ENCODE assay signal across 9 mouse cellular contexts in genomic region chr1:167689262-167690137, GRCm38 (mm10). TPM values are rescaled to one million over a fixed set of nuclear protein-coding genes. Genes with fewer than 3 reads are reported as not detected.
A peak's percentile ranks its signal among the peaks of the same experiment; 100 is the strongest.
DNase-seq lines count a peak whose midpoint lies in the region; ATAC-seq lines count a peak whose summit lies in the region.
"Had no signal": no experiment of that assay in that cellular context is flagged by ENCODE, and none has a peak within 500 bp of the region (broad histone marks: within the 10 kb centered on the region; RNA-seq: fewer than 3 reads in every experiment).

No protein-coding gene starts in this region.

- H3K4me3 ChIP-seq in hindbrain, embryonic 11.5 days (ENCODE audit: low read depth, low read length) = peak overlapping the region; percentile 50
- peak overlapping the region; percentile 52 for H3K4me3 ChIP-seq in midbrain, embryonic 12.5 days

- peaks cover 8% of the 10 kb centered on the region for H3K4me1 ChIP-seq in hindbrain, embryonic 11.5 days (replicated peaks; ENCODE audit: control insufficient read depth, insufficient read depth, low read length)
- H3K4me1 ChIP-seq in midbrain, embryonic 12.5 days = peaks cover 26% of the 10 kb centered on the region

- H3K9ac ChIP-seq in hindbrain, embryonic 11.5 days (ENCODE audit: low read depth, low read length) = 0 out of 2 replicates have a peak overlapping the region, but pooled peaks have one; percentile 23
- H3K9ac ChIP-seq in midbrain, embryonic 12.5 days (replicated peaks) = peak overlapping the region; percentile 64; the same call in 1 of the 2 replicates

- peak overlapping the region; percentile 84 for H3K4me2 ChIP-seq in hindbrain, embryonic 11.5 days (replicated peaks; ENCODE audit: low read depth, low read length)
- H3K4me2 ChIP-seq in midbrain, embryonic 12.5 days (replicated peaks) = peak overlapping the region; percentile 72

- H3K9me3 ChIP-seq in hindbrain, embryonic 11.5 days (ENCODE audit: control insufficient read depth, low read length) = no peaks in the 10 kb centered on the region
- peaks cover 3% of the 10 kb centered on the region; the same call in 1 of the 2 replicates for H3K9me3 ChIP-seq in midbrain, embryonic 12.5 days

- peak; percentile 86 for DNase-seq in heart, adult 11 months
- no peak for DNase-seq in heart, adult 18-20 months
- DNase-seq in ZHBTc4 (ENCODE audit: low read depth, low spot score) = peak; percentile 52
- DNase-seq in hindbrain, embryonic 11.5 days (ENCODE audit: low spot score) = peak; percentile 58
- DNase-seq in urinary bladder, postnatal 10 days (ENCODE audit: low spot score) = no peak
- DNase-seq in right cerebral cortex, postnatal 4 days = no peak
- no peak for DNase-seq in layer of hippocampus, adult 18-20 months (ENCODE audit: low spot score in 2 of 2)

- H3K36me3 ChIP-seq in hindbrain, embryonic 11.5 days (ENCODE audit: control insufficient read depth, insufficient read depth, low read length) = no peaks in the 10 kb centered on the region
- H3K36me3 ChIP-seq in midbrain, embryonic 12.5 days = no peaks in the 10 kb centered on the region

- WGBS in hindbrain, embryonic 11.5 days = 1% methylated on average over 36 of the region's 36 CpGs
- under 1% methylated on average over 36 of the region's 36 CpGs for WGBS in midbrain, embryonic 12.5 days

- no peak overlapping the region for H3K27ac ChIP-seq in hindbrain, embryonic 11.5 days (ENCODE audit: low read depth, low read length)
- peak overlapping the region; percentile 70 for H3K27ac ChIP-seq in midbrain, embryonic 12.5 days (replicated peaks)

- peaks cover 67% of the 10 kb centered on the region for H3K27me3 ChIP-seq in hindbrain, embryonic 11.5 days (ENCODE audit: control insufficient read depth, insufficient read depth, low read length)
- H3K27me3 ChIP-seq in midbrain, embryonic 12.5 days = peaks cover 83% of the 10 kb centered on the region

- peak; percentile 67 for ATAC-seq in hindbrain, embryonic 11.5 days (ENCODE audit: low FRiP score)
- ATAC-seq in midbrain, embryonic 12.5 days (ENCODE audit: low FRiP score, low read depth) = peak; percentile 50

RNA-seq across cellular contexts. Expression of gene Lmx1a, which starts 0.5 kb away (rescaled TPM):
- total RNA-seq in heart, adult 18-20 months (2021) = not detected
- 5.6 and 11.4 TPM in 2 replicates for polyA plus RNA-seq in hindbrain, embryonic 11.5 days (2014; fragmentation: Nextera tagmentation; extraction: Ambion mirVana)
- polyA plus RNA-seq in midbrain, embryonic 12.5 days (2016; fragmentation: Nextera tagmentation; extraction: Ambion mirVana) = 15.6 and 19.5 TPM in 2 replicates
- total RNA-seq in layer of hippocampus, adult 18-20 months (2021) = under 1 TPM in 1 of 2 experiments, not detected in 1; 0.10 TPM
- total RNA-seq: hematopoietic stem cell, adult 5-6 weeks had no signal

Comparison
In these comparisons a context has a peak if more than half of its experiments do, and no peak if none do; other contexts are left out.
1. DNase-seq: peak in heart, adult 11 months (single experiment), ZHBTc4 (single experiment) and hindbrain, embryonic 11.5 days (single experiment); none in heart, adult 18-20 months (0 of 2), urinary bladder, postnatal 10 days (single experiment), right cerebral cortex, postnatal 4 days (single experiment) and layer of hippocampus, adult 18-20 months (0 of 2).